Mouse (Mus musculus): Measurements from ENCODE around the gene Csf2. TPM values are rescaled to one million over a fixed set of nuclear protein-coding genes. Genes with fewer than 3 reads are reported as not detected.

The Csf2 gene
- polyA plus RNA-seq, 1 experiment from 2014 or later, result not detected

DNA sequence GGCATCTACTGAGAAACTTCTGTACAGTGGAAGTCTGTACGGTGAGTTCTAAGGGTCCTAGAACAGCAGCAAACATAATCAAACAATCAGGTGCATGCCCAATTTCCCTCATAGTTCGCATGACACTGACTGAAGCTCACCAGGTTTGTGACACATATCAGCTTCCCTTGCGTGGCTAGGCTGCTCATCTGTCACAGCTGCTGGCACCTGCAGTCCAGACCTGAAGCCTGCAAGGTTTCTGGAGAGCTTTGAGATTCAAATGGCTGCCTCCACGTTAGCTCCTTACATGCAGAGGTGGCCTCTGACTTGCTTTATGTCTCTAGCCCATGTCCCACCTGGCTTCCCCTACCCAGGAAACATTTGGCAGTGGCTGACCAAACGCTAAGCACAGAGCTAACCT, 35.8 kb downstream of the Csf2 start:
- Histone ChIP-seq H3K9me3 (replicated peaks; ENCODE audit: control insufficient read depth, low read length) (no peaks in the 10 kb centered on the region; the same call in 1 of the 2 replicates), H3K9ac (replicated peaks; ENCODE audit: low read length) (no peak overlapping the region), H3K4me2 (ENCODE audit: low read depth, low read length) (no peak overlapping the region), H3K27ac (replicated peaks; ENCODE audit: low read depth, low read length) (no peak overlapping the region), H3K4me3 (ENCODE audit: low read depth, low read length) (no peak overlapping the region), H3K36me3 (replicated peaks; ENCODE audit: control insufficient read depth, insufficient read depth, low read depth, low read length) (no peaks in the 10 kb centered on the region), H3K27me3 (ENCODE audit: control insufficient read depth, insufficient read depth, low read length) (no peaks in the 10 kb centered on the region), H3K4me1 (ENCODE audit: control insufficient read depth, insufficient read depth, low read length) (no peaks in the 10 kb centered on the region)
- 85% methylated on average over 5 of the region's 5 CpGs for WGBS
- ATAC-seq (replicated peaks; ENCODE audit: insufficient number of reproducible peaks, low FRiP score, low TSS enrichment, low read depth), result no peak
- DNase-seq (ENCODE audit: low spot score), result no peak

DNA sequence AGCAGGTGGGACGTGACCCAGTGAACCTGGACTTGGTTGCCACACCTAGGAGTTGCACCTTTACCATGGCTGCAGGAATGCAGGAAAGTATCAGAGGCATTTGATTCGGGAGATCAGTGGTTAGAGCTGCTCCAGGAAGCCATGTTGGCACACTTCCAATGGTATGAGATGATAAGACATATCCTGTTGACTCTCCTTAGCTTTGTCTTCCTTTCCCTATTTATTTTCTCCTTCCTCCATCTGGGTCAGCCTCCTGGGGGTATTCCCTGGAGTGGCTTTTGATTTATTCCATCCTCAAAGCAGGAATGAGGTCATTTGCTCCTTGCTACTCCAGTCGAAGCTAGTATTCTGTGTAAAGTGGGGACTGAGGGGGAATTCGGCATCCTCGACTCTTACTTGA, 42.5 kb downstream of the Csf2 start:
- Histone ChIP-seq H3K4me3 (ENCODE audit: low read depth, low read length) (no peak overlapping the region), H3K4me2 (ENCODE audit: low read depth, low read length) (no peak overlapping the region), H3K9ac (replicated peaks; ENCODE audit: low read length) (no peak overlapping the region), H3K9me3 (replicated peaks; ENCODE audit: control insufficient read depth, low read length) (no peaks in the 10 kb centered on the region; the same call in 1 of the 2 replicates), H3K4me1 (ENCODE audit: control insufficient read depth, insufficient read depth, low read length) (no peaks in the 10 kb centered on the region), H3K27me3 (ENCODE audit: control insufficient read depth, insufficient read depth, low read length) (no peaks in the 10 kb centered on the region), H3K36me3 (replicated peaks; ENCODE audit: control insufficient read depth, insufficient read depth, low read depth, low read length) (no peaks in the 10 kb centered on the region), H3K27ac (replicated peaks; ENCODE audit: low read depth, low read length) (no peak overlapping the region)
- DNase-seq (ENCODE audit: low spot score), result no peak
- no peak for ATAC-seq (replicated peaks; ENCODE audit: insufficient number of reproducible peaks, low FRiP score, low TSS enrichment, low read depth)
- WGBS, result 76% methylated on average over 5 of the region's 5 CpGs

DNA sequence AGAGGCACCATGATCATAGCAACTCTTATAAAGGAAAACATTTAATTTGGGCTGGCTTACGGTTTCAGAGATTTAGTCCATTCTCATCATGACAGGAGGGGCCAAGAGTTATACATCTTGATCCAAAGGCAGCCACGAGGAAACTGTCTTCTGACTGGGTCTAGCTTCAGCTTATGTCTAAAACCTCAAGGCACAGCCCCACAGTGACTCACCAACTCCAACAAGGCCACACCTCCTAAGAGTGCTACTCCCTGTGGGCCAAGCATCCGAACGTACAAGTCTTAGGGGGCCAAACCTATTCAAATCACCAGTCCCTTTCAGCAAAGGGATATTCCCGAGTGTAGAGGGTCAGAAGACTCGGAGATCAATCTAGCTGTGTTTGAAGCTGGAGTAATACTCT, 44.1 kb downstream of the Csf2 start:
- H3K27ac ChIP-seq (replicated peaks; ENCODE audit: low read depth, low read length), result no peak overlapping the region
- H3K36me3 ChIP-seq (replicated peaks; ENCODE audit: control insufficient read depth, insufficient read depth, low read depth, low read length), result no peaks in the 10 kb centered on the region
- WGBS, result 81% methylated on average over 6 of the region's 6 CpGs
- no peak for ATAC-seq (replicated peaks; ENCODE audit: insufficient number of reproducible peaks, low FRiP score, low TSS enrichment, low read depth)
- DNase-seq (ENCODE audit: low spot score), result no peak
- no peak overlapping the region for H3K4me3 ChIP-seq (ENCODE audit: low read depth, low read length)
- H3K9ac ChIP-seq (replicated peaks; ENCODE audit: low read length), result no peak overlapping the region
- H3K9me3 ChIP-seq (replicated peaks; ENCODE audit: control insufficient read depth, low read length), result no peaks in the 10 kb centered on the region; the same call in 1 of the 2 replicates
- H3K4me2 ChIP-seq (ENCODE audit: low read depth, low read length), result no peak overlapping the region
- no peaks in the 10 kb centered on the region for H3K4me1 ChIP-seq (ENCODE audit: control insufficient read depth, insufficient read depth, low read length)
- H3K27me3 ChIP-seq (ENCODE audit: control insufficient read depth, insufficient read depth, low read length), result no peaks in the 10 kb centered on the region

DNA sequence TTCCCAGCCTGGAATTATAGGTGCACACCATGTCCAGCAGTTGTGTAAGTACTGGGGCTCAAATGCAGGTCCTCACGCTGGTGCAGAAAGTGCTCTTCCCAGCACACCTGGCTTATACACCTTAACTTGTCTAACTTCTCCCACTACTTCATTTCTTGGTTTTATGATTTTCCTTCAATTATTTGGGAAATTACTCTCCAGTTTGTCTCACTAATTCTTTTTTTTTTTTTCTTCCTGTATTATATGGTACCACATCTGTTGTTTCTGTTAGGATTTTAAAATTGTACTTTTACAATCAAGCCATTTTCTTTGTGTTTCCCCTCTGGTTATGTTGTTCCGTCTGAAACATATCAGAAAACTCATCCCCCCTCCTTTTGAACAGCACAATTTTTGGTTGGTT, 44.7 kb downstream of the Csf2 start:
- Histone ChIP-seq H3K4me3 (ENCODE audit: low read depth, low read length) (no peak overlapping the region), H3K4me2 (ENCODE audit: low read depth, low read length) (no peak overlapping the region), H3K9ac (replicated peaks; ENCODE audit: low read length) (no peak overlapping the region), H3K27me3 (ENCODE audit: control insufficient read depth, insufficient read depth, low read length) (no peaks in the 10 kb centered on the region), H3K4me1 (ENCODE audit: control insufficient read depth, insufficient read depth, low read length) (no peaks in the 10 kb centered on the region), H3K27ac (replicated peaks; ENCODE audit: low read depth, low read length) (no peak overlapping the region), H3K36me3 (replicated peaks; ENCODE audit: control insufficient read depth, insufficient read depth, low read depth, low read length) (no peaks in the 10 kb centered on the region), H3K9me3 (replicated peaks; ENCODE audit: control insufficient read depth, low read length) (no peaks in the 10 kb centered on the region; the same call in 1 of the 2 replicates)
- ATAC-seq (replicated peaks; ENCODE audit: insufficient number of reproducible peaks, low FRiP score, low TSS enrichment, low read depth) (no peak), DNase-seq (ENCODE audit: low spot score) (no peak)
- 86% methylated on average over 2 of the region's 2 CpGs for WGBS

DNA sequence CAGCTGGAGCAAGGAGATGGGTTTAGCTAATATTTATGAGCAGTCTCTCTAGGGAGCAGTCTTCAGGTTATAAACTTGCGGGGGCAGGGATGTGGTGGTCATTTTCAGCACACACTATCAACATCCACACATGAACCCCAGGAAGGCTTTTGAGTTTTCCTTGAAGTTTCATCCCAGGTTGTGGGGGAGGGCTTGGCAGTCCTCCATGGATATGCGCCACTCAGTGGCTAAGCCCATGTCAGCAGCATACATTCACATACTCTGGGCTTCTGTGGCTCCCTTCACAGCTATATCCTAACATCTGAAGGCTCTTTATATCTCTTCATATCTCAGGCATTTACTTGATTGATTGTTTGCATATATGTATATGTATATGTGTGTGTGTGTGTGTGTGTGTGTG, 46.3 kb downstream of the Csf2 start:
- 78% methylated on average over 2 of the region's 2 CpGs for WGBS
- Histone ChIP-seq H3K9ac (replicated peaks; ENCODE audit: low read length) (no peak overlapping the region), H3K4me1 (ENCODE audit: control insufficient read depth, insufficient read depth, low read length) (no peaks in the 10 kb centered on the region), H3K27me3 (ENCODE audit: control insufficient read depth, insufficient read depth, low read length) (no peaks in the 10 kb centered on the region), H3K27ac (replicated peaks; ENCODE audit: low read depth, low read length) (no peak overlapping the region), H3K4me3 (ENCODE audit: low read depth, low read length) (no peak overlapping the region), H3K9me3 (replicated peaks; ENCODE audit: control insufficient read depth, low read length) (no peaks in the 10 kb centered on the region), H3K4me2 (ENCODE audit: low read depth, low read length) (no peak overlapping the region), H3K36me3 (replicated peaks; ENCODE audit: control insufficient read depth, insufficient read depth, low read depth, low read length) (no peaks in the 10 kb centered on the region)
- ATAC-seq (replicated peaks; ENCODE audit: insufficient number of reproducible peaks, low FRiP score, low TSS enrichment, low read depth) (no peak), DNase-seq (ENCODE audit: low spot score) (no peak)

DNA sequence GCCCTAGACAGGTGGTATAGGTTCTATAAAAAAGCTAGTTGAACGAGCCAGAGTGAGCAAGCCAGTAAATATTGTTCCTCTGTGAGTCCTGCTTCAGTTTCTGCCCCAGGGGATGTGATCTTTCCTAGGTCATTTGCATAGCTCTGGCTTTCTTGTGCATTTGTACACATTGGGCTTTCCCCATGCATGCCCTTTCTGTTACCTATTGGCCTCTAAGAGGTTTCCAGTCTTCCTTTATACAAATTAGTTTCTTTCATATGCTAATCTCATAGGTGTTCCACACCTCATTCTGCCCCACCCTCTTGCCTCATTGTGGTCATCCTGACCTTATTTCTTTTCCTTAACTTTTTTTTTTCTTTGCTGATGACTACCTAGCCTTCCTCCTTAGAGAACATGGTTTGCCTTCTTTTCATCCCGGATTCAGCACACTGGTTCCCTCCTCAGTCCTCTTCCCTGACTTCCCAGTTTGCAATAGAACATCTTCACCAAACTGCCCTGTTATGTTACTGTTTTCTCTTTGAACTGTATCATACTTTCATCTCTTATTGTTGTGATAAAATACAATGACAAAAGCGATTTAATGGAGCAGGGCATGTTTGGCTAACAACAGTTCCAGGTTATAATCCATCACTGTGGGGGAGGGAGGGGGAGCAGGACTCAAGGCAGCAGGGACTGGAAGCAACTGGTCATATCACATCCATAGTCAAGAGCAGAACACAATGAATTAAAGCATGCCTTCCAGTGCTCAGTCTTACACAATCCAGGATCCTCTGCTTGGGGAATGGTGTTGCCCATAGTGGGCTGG, 47.4 kb downstream of the Csf2 start:
- ATAC-seq (replicated peaks; ENCODE audit: insufficient number of reproducible peaks, low FRiP score, low TSS enrichment, low read depth), result no peak
- no peaks in the 10 kb centered on the region for H3K36me3 ChIP-seq (replicated peaks; ENCODE audit: control insufficient read depth, insufficient read depth, low read depth, low read length)
- no peaks in the 10 kb centered on the region for H3K27me3 ChIP-seq (ENCODE audit: control insufficient read depth, insufficient read depth, low read length)
- H3K4me1 ChIP-seq (ENCODE audit: control insufficient read depth, insufficient read depth, low read length), result no peaks in the 10 kb centered on the region
- no peak overlapping the region for H3K4me2 ChIP-seq (ENCODE audit: low read depth, low read length)
- WGBS, result 69% methylated on average over 3 of the region's 3 CpGs
- no peak for DNase-seq (ENCODE audit: low spot score)
- no peaks in the 10 kb centered on the region for H3K9me3 ChIP-seq (replicated peaks; ENCODE audit: control insufficient read depth, low read length)
- H3K27ac ChIP-seq (replicated peaks; ENCODE audit: low read depth, low read length), result no peak overlapping the region
- no peak overlapping the region for H3K4me3 ChIP-seq (ENCODE audit: low read depth, low read length)
- H3K9ac ChIP-seq (replicated peaks; ENCODE audit: low read length), result no peak overlapping the region

DNA sequence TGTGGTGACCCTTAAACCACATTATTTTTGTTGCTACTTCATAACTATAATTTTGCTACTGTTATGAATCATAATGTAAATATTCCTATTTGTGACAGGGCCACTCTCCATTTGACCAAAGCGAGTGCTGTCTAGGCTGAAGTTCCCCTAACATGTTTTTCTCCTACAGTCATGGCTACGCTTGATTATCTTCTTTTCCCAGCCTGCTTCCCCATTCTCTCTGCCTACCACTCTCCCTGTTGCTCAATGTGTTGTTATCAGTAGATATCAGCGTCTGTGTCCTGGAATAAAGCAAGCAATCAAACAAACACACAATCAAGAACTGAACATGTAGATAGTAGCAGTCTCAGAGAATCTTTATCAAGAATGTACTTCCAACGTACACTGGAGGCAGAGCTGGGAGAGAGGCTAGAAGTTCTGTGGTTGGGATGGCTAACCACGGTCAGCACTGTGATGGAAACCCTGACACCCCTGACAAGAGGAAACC, 48.1 kb downstream of the Csf2 start:
- DNase-seq (ENCODE audit: low spot score) (no peak), ATAC-seq (replicated peaks; ENCODE audit: insufficient number of reproducible peaks, low FRiP score, low TSS enrichment, low read depth) (no peak)
- Histone ChIP-seq H3K4me1 (ENCODE audit: control insufficient read depth, insufficient read depth, low read length) (no peaks in the 10 kb centered on the region), H3K4me2 (ENCODE audit: low read depth, low read length) (no peak overlapping the region), H3K4me3 (ENCODE audit: low read depth, low read length) (no peak overlapping the region), H3K9ac (replicated peaks; ENCODE audit: low read length) (no peak overlapping the region), H3K27ac (replicated peaks; ENCODE audit: low read depth, low read length) (no peak overlapping the region), H3K27me3 (ENCODE audit: control insufficient read depth, insufficient read depth, low read length) (no peaks in the 10 kb centered on the region), H3K36me3 (replicated peaks; ENCODE audit: control insufficient read depth, insufficient read depth, low read depth, low read length) (no peaks in the 10 kb centered on the region), H3K9me3 (replicated peaks; ENCODE audit: control insufficient read depth, low read length) (no peaks in the 10 kb centered on the region)
- WGBS, result 88% methylated on average over 5 of the region's 5 CpGs
